Mouse (Mus musculus) neural tube, embryonic 11.5 days (tissue): Measurements from ENCODE around the gene Pck1. TPM values are rescaled to one million over a fixed set of nuclear protein-coding genes. Genes with fewer than 3 reads are reported as not detected.

Source experiments
- polyA plus RNA-seq: library from polyadenylated mRNA; unstranded; fragments of >200 nt; fragmentation: Nextera tagmentation; extraction: Ambion mirVana; gene quantifications from 2 replicates; pipeline ENCODE4 v1.2.1, GENCODE M21; 2014

Gene Pck1
- polyA plus RNA-seq, 1 experiment from 2014 or later: not detected

Other genes with a start within 250 kb of the Pck1 start
- 17.0 and 20.5 TPM in 2 replicates for gene Bmp7, start 212.7 kb upstream of the Pck1 start, polyA plus RNA-seq
- gene Spo11, start 175.3 kb upstream of the Pck1 start, polyA plus RNA-seq: 0.42 and 1.1 TPM in 2 replicates
- gene Rae1, start 152.9 kb upstream of the Pck1 start, polyA plus RNA-seq: 137 and 140 TPM in 2 replicates
- gene Rbm38, start 132.6 kb upstream of the Pck1 start, polyA plus RNA-seq: 73.6 and 74.2 TPM in 2 replicates
- gene Ctcfl, start 33.5 kb upstream of the Pck1 start, polyA plus RNA-seq: 0.09 TPM in 1 of 2 replicates, not detected in the other
- gene Zbp1, start 65.9 kb downstream of the Pck1 start, polyA plus RNA-seq: not detected in 2 replicates
- gene Pmepa1, start 123.5 kb downstream of the Pck1 start, polyA plus RNA-seq: 5.3 and 5.9 TPM in 2 replicates